Mouse (Mus musculus): ENCODE results near the gene Arhgap32.

- no peak for TF ChIP-seq EP300 (IDR thresholded peaks at IDR 0.05; ENCODE audit: low read depth)
- TF ChIP-seq CTCF (IDR thresholded peaks at IDR 0.05; ENCODE audit: low read depth), result no peak
Observed at GRCm38 (mm10) chr9:32095511-32095910, 20.4 kb upstream of the Arhgap32 start.
